Mouse (Mus musculus): ENCODE results near the gene Rpl19. TPM values are rescaled to one million over a fixed set of nuclear protein-coding genes. Genes with fewer than 3 reads are reported as not detected.

The Rpl19 gene
- polyA plus RNA-seq (2015; fragmentation: Nextera tagmentation; extraction: Ambion mirVana) = 1,510 and 1,580 TPM in 2 replicates

- DNase-seq (ENCODE audit: low spot score) = peak; percentile 92
These were observed at the start of gene Rpl19 for GRCm38 (mm10) chr11:98026570-98027296. Rpl19 (plus strand) TSS chr11:98026710.

DNA sequence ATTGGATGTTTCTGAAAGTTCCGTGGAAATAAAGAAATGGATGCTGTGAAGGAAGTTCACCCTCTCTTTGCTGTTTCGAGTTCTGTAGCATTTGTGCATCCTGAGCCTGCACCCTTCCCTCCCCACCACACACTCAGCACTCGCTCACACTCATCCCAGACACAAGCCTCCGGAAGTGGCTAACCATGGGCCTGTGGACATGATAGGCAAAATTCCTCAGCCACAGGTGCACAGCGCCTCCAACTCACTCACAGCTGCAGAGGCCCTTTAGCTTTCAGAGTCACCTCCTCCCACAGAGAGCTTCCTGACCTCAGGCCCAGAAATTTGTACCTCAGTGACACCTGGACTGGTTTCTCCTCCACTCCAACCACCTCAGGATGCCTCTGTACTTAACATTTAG lies 48.7 kb upstream of the Rpl19 start:
- DNase-seq (ENCODE audit: low spot score) = peak; percentile 94

DNA sequence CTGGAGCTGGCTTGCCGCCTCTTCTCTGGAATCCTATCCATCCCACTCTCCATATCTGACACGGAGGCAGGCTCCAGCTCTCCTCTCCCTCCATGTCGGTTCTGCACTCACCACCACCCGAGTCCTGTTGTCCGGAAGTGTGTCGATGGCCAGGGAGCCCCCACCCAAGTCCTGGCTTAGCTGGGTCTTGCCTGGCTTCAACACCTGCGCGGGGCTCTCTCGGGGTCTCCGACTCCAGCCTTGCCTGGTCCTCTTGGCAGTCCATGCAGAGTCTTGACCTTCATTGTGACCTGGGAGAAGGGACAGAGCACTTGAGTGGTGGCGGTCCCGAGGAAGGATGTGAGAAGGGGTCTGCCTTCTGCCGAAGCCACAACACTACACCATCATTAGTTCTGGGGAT lies 48.1 kb upstream of the Rpl19 start:
- DNase-seq (ENCODE audit: low spot score) = no peak

- no peak for DNase-seq (ENCODE audit: low spot score)
These were observed 46.5 kb upstream of the Rpl19 start for GRCm38 (mm10) chr11:97979824-97980495.

- DNase-seq (ENCODE audit: low spot score) = no peak
These were observed 46.0 kb upstream of the Rpl19 start for GRCm38 (mm10) chr11:97980531-97980966.

DNA sequence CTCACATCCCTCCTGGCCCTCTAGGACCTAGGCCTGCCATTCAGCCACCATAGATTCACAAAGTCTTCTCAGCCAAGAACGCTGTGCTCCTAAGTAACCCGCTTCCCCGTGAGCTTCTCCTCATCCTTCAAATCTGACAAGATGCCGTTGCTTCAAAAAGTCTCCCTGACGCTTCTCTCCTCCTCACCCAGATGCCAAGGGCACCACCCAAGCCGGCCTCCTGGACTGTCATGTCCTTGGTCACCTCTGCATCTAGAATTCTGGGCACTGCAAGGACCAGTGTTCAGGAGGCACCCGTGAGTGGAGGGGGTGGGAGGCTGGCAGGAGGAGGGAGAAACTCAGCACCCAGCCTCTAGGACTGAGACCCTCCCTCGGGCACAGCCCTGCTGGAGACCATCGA lies 43.8 kb upstream of the Rpl19 start:
- no peak for DNase-seq (ENCODE audit: low spot score)

- no peak for DNase-seq (ENCODE audit: low spot score)
These were observed 43.0 kb upstream of the Rpl19 start for GRCm38 (mm10) chr11:97983506-97983905.

GRCm38 (mm10) chr11:97983983-97984382 lies 42.5 kb upstream of the Rpl19 start:
- peak; percentile 62 for DNase-seq (ENCODE audit: low spot score)

- DNase-seq (ENCODE audit: low spot score) = peak; percentile 57
These were observed 40.5 kb upstream of the Rpl19 start, which contains the start of gene Plxdc1 for GRCm38 (mm10) chr11:97985727-97986677. Plxdc1 (minus strand) TSS chr11:97986444.

DNA sequence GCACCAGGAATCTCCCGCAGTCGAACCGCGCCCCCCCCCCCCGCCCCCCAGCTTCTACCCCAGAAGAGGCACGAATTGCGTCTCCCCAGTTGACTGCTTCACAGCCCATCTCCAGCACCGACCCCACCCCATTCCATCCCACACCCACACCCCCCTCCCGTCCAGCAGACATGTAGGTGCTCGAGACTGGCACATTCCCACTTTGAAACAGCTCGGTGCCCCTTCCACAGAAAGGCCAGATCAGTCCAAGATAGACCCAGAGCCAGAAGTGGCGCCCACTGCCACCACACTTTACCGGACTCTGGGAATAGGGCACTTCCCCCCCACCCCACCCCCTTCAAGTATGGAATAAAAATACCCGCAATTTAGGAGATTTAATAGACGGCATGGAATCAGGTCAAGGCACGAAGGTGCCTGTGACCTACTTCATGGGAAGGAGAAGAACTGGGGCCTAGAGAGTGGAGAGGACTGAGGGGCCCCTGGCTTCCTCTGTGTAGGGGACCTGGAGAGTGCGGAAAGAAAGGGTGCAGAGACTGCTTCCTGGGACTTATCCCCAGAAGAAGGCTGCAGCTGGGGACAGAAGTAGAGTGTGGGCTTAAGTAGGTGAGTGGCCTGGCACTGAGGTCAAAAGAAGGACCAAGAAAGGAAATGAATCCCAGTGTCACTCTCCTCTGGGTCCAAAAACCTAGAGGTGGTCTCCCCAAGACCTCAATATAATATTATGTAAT lies 39.6 kb upstream of the Rpl19 start:
- DNase-seq (ENCODE audit: low spot score) = peak; percentile 33

DNA sequence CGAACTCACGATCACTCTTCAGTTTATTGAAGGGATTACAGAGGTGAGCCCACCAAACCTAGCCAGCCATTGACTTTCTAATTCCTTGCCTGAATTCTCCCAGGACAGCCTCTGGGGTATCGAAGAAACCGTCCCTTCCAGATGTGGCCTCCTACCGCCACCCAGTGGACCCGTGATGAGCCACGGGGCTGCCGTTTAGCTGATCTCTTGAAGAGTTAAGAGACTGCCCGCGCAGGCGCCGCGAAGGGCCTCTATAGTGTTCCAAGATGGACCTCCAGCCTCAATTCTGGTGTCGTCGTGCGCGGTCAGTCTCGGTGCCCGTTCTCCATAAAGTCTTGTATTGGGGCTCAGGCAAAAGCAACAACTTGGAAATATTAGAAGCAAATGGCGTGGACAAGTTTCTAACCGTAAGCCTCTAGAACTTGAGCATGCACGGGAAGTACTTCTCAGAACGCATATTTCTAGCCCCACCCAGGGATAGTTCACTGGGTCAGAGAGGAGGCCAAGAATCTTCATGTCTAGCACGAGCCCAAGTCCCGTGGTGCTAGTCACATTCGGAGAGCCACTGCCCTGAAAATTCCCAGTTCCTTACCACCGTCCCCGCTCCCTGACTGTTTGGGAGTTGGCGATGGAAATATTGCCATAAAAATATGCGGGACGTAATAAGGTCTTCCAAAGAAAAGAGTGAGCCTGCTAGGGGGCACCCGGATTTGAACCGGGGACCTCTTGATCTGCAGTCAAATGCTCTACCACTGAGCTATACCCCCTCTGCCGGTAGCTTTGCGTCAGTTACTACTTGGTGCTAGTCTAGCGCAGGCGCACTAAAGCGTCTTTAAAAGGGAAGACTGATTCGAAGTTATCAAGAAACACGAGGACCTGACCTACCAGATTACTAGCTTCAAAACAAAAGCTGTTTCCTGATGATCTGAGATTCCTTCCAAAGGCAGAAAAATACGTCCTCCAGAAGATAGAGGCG lies 38.7 kb upstream of the Rpl19 start:
- DNase-seq (ENCODE audit: low spot score) = peak; percentile 95

- DNase-seq (ENCODE audit: low spot score) = peak; percentile 94
These were observed 37.9 kb upstream of the Rpl19 start for GRCm38 (mm10) chr11:97988530-97989096.

- DNase-seq (ENCODE audit: low spot score) = peak; percentile 90
These were observed 31.9 kb upstream of the Rpl19 start for GRCm38 (mm10) chr11:97994539-97995100.

- peak; percentile 84 for DNase-seq (ENCODE audit: low spot score)
These were observed 30.8 kb upstream of the Rpl19 start, which contains the start of gene Arl5c for GRCm38 (mm10) chr11:97995564-97996288. Arl5c (minus strand) TSS chr11:97996181.

- DNase-seq (ENCODE audit: low spot score) = peak; percentile 28
These were observed 29.8 kb upstream of the Rpl19 start for GRCm38 (mm10) chr11:97996691-97997090.

DNA sequence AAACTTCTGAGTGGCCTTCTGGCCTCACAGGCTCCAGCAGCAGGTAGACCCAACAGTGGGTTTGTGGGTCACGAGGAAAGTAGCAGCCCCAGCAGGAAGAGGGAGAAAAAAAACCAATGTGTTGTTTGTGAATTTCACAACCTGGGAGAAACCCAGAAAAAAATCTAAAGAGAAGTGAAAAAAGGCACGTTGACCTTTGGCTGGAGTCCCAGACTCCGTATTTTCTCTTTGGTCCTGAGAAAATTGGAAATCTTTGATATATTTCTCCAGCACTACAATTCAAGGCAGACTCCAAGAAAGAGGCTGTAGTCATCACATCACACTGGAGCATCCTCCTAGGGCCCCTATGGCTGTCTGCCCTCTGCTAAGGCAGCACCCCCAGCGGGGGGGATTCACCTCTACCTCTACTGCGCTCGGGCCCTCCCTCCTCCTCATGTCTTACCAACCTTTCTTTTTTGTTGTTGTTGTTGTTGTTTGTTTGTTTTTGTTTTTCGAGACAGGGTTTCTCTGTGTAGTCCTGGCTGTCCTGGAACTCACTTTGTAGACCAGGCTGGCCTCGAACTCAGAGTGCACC lies 29.0 kb upstream of the Rpl19 start:
- DNase-seq (ENCODE audit: low spot score) = peak; percentile 25

- peak; percentile 44 for DNase-seq (ENCODE audit: low spot score)
These were observed 28.3 kb upstream of the Rpl19 start for GRCm38 (mm10) chr11:97998074-97998793.

All from thymus, postnatal 0 days (tissue).